Mouse (Mus musculus) stomach, embryonic 16.5 days (tissue): ENCODE data around the gene Sept9. TPM values are rescaled to one million over a fixed set of nuclear protein-coding genes. Genes with fewer than 3 reads are reported as not detected.
"Not testable (repeated sequence)": the region's sequence is repeated elsewhere in the genome, so short reads cannot be mapped to it uniquely, and the experiment has no call there.

ENCODE experiments used
- ATAC-seq: fragments of 200-750 bp; cut with Nextera tagmentation; 2 replicates; pipeline ENCODE4 v1.8.0; 2017; ENCODE audit warnings: moderate number of reproducible peaks, moderate TSS enrichment; ENCODE audit not compliant: insufficient read depth, low FRiP score
- H3K27ac ChIP-seq: fragments of 300-500 bp; sonication (generic); 2 replicates; pipeline ENCODE4 v1.5.1; 2014; ENCODE audit warnings: low read length
- H3K27me3 ChIP-seq: fragments of 300-500 bp; sonication (generic); 2 replicates; pipeline ENCODE4 v1.6.1; 2014; ENCODE audit warnings: low read length, control low read depth, mixed read lengths; ENCODE audit not compliant: control insufficient read depth, insufficient read depth
- H3K36me3 ChIP-seq: fragments of 300-500 bp; sonication (generic); 2 replicates; pipeline ENCODE4 v1.6.1; 2014; ENCODE audit warnings: low read length; ENCODE audit not compliant: control insufficient read depth, insufficient read depth
- H3K4me1 ChIP-seq: fragments of 300-500 bp; sonication (generic); 2 replicates; pipeline ENCODE4 v1.6.1; 2014; ENCODE audit warnings: low read length, control low read depth, mixed read lengths; ENCODE audit not compliant: control insufficient read depth, insufficient read depth
- H3K4me2 ChIP-seq: fragments of 300-500 bp; sonication (generic); 2 replicates; pipeline ENCODE4 v1.6.1; 2014; ENCODE audit warnings: low read depth, low read length, mixed read lengths
- H3K4me3 ChIP-seq: fragments of 300-500 bp; sonication (generic); replicated peaks from 2 replicates; pipeline ENCODE4 v1.5.1; 2014; ENCODE audit warnings: mild to moderate bottlenecking, low read length
- H3K9ac ChIP-seq: fragments of 300-500 bp; sonication (generic); 2 replicates; pipeline ENCODE4 v1.6.1; 2014; ENCODE audit warnings: low read length
- H3K9me3 ChIP-seq: fragments of 300-500 bp; sonication (generic); replicated peaks from 2 replicates; pipeline ENCODE4 v1.6.1; 2016; ENCODE audit warnings: low read length, control low read depth; ENCODE audit not compliant: control insufficient read depth
- WGBS: fragments of 180-500 bp; shearing (Covaris S2); extraction: QIAGEN DNeasy Blood & Tissue Kit; methylation state at CpG from one replicate; pipeline ENCODE4 v1.1.7; 2014; 5-methylcytosine and 5-hydroxymethylcytosine counted together
- polyA plus RNA-seq: library from polyadenylated mRNA; unstranded; fragments of >200 nt; fragmentation: Nextera tagmentation; extraction: Ambion mirVana; gene quantifications from 2 replicates; pipeline ENCODE4 v1.2.1, GENCODE M21; 2015

Gene Sept9
- polyA plus RNA-seq, 1 experiment from 2014 or later: 105 TPM

DNA sequence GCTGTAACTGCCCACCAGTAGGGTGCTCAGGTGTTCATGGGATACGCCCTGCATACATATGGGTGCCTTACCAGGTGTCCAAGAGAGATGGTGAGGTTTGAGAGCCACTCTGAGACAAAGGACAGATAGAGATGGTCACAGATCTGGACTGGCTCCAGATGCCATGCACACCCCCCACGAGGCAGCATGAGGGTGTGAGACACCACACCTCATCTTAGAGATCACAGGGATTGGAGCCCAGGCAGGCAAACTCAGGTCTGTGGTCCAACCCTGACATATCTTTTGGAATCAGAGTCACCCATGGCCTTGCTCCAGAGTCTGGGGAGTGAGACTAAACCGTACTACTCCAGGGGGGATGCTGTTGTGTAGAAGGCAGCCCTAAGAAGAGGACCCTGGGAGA, 122.8 kb downstream of the Sept9 start:
- Histone ChIP-seq H3K27me3 (no peaks in the 10 kb centered on the region), H3K36me3 (no peaks in the 10 kb centered on the region), H3K4me3 (no peak overlapping the region), H3K4me1 (peaks cover 72% of the 10 kb centered on the region), H3K9me3 (no peaks in the 10 kb centered on the region), H3K9ac (no peak overlapping the region), H3K4me2 (no peak overlapping the region), H3K27ac (no peak overlapping the region)
- WGBS: 86% methylated on average over 3 of the region's 3 CpGs
- no peak for ATAC-seq

DNA sequence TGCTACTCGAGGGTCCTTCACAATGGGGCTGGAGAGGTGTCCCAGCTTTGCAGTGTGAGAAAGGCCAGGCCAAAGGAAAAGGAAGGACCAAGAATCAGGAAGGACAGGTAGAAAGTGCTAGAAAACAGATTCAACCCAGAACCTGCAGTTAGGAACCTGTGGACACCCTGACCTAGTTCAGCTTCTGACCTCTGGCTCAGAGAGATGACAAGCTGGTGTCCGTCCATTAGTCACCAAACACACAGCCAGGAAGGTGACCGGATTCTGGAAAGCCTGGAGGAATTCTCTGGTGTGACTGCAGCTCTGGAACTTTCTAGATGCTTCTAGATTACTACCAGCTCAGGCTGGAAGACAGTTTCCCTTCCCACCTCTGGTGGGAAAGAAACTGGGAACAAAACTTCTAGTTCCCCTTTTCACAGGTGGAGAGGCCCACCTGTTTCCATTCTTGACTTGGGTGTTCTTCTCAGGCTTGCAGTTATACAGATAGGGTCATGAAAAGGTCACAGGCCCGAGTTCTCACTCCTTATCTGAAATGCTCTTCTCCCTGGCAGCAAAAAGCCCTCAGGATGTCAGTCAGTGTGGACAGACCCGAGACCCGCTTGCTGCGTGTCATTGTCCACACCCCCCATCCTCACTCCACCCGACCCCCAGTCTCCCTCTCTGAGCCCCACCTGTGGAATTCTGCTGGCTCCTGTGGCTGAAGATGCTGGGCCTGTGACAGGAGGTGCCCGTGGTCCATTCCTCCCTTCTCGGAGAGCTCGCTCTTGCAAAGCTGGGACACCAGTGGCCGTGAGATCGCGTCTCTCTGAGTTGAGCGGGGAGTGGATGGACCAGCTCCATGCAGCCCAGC, 123.5 kb downstream of the Sept9 start:
- ATAC-seq: no peak
- H3K9ac ChIP-seq: no peak overlapping the region

DNA sequence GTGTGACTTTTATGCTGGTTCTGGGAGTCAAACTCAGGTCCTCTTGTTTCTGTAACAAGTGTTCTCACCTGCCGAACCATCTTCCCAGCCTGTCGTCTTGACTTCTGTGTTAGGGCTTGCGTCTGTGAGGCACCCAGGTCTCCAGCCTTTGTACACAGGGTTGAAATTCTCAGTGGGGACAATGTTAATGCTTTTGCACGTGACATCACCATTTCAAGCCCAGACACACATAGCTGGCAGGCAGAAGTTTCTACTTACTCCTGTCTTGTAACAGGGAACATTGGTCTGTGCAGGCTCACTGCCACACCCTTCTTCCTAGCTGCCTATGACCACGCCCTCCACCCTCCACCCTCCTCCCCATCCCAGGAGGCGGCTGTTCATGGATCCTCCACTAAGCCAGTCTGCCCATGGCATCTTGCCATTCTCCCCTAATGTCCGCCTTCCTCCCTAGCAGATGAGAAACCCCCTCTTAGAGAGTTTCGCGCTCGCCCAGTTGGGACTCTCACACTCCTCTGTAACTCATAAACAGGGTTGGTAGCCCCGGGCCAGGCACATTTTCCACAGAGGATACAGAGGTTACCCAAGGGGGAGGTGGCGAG, 124.6 kb downstream of the Sept9 start:
- Histone ChIP-seq H3K27me3 (no peaks in the 10 kb centered on the region), H3K4me3 (no peak overlapping the region), H3K9me3 (no peaks in the 10 kb centered on the region), H3K4me2 (0 out of 2 replicates have a peak overlapping the region, but pooled peaks have one; percentile 3), H3K9ac (peak overlapping the region; percentile 52), H3K36me3 (no peaks in the 10 kb centered on the region), H3K27ac (peak overlapping the region; percentile 78), H3K4me1 (peaks cover 55% of the 10 kb centered on the region)
- 62% methylated on average over 12 of the region's 12 CpGs for WGBS
- ATAC-seq: peak; percentile 59; the same call in 1 of the 2 replicates

More for the DNA sequence above, 123.5 kb downstream of the Sept9 start:
- Histone ChIP-seq H3K4me2 (no peak overlapping the region), H3K4me3 (no peak overlapping the region), H3K4me1 (peaks cover 66% of the 10 kb centered on the region), H3K9me3 (no peaks in the 10 kb centered on the region), H3K36me3 (no peaks in the 10 kb centered on the region), H3K27ac (peak overlapping the region; percentile 78; the same call in 1 of the 2 replicates), H3K27me3 (no peaks in the 10 kb centered on the region)
- 70% methylated on average over 15 of the region's 15 CpGs for WGBS

DNA sequence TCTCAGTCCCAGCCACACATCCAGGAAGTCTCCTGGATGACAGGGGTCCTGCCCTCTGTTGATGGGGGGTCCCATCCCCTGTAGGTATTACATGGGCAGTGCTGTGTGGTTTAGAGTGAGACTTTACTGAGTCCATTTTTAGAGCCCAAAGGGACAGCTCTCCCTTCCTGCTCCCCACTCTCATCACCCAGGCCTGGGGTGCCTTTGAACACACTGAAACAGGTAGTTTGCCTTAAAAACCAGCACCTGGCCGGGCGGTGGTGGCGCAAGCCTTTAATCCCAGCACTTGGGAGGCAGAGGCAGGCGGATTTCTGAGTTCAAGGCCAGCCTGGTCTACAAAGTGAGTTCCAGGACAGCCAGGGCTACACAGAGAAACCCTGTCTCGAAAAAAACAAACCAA, 125.3 kb downstream of the Sept9 start:
- 91% methylated on average over 5 of the region's 5 CpGs for WGBS

DNA sequence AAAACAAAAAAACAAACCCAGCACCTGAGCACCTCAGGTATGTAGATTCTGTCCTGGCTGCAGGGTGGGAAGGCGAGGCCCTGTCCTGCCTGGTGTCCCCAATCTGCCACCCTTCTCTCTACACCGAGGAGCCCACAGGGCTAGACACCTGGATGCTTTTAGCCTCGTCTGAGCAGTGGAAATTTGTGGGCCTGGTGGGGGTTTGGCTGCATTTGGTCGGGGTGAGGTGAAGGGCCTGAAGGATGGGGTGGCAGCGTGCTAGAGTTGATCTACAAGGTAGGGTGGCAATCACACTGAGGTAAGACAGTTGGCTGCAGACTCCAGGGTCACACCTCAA, 125.6 kb downstream of the Sept9 start:
- ATAC-seq: no peak
- peak overlapping the region; percentile 40 for H3K27ac ChIP-seq

More for the DNA sequence above, 125.3 kb downstream of the Sept9 start:
- H3K4me2 ChIP-seq, H3K9ac ChIP-seq, H3K4me3 ChIP-seq, H3K27me3 ChIP-seq, H3K36me3 ChIP-seq, H3K9me3 ChIP-seq, ATAC-seq: not testable (repeated sequence)
- H3K4me1 ChIP-seq: peaks cover 49% of the 10 kb centered on the region
- H3K27ac ChIP-seq: peak overlapping the region; percentile 78

DNA sequence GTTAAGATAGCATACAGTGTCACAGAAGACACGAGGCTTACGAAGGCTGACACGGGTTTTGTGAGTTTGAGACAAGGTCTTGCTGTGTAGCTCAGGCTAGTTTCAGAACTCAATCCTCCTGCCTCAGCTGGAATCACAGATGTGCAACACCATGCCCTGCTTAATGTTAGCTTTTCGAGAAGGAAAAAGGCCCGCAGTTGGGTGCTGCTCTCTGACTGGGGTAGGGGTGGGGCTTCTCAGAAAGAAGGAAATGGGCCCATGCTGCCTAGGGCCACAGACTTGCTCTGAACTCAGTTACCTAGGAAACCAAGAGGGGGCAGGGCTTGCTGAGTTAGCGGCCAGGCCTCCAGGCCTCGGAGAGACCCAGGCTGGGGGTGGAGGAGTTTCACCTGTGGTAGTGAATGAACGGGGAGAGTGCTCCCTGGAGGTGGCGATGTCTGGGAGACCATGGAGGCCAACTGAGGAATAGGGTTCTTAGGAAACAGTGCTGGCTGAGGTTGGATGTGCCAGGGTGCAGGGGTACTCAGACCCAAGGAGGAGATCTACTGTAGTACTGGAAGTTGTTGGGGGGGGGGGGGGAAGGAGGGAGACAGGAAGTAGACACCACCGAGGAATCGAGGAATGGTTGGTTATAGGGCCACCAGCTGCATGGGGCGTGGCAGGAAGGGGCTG, 126.1 kb downstream of the Sept9 start:
- Histone ChIP-seq H3K4me3 (no peak overlapping the region), H3K27ac (peak overlapping the region; percentile 47), H3K9me3 (no peaks in the 10 kb centered on the region), H3K4me2 (no peak overlapping the region), H3K36me3 (no peaks in the 10 kb centered on the region), H3K9ac (no peak overlapping the region), H3K27me3 (no peaks in the 10 kb centered on the region), H3K4me1 (peaks cover 42% of the 10 kb centered on the region)
- WGBS: 42% methylated on average over 11 of the region's 12 CpGs
- no peak for ATAC-seq

More for the DNA sequence above, 125.6 kb downstream of the Sept9 start:
- H3K27me3 ChIP-seq: no peaks in the 10 kb centered on the region
- H3K4me2 ChIP-seq: no peak overlapping the region
- peaks cover 45% of the 10 kb centered on the region for H3K4me1 ChIP-seq
- no peaks in the 10 kb centered on the region for H3K36me3 ChIP-seq
- WGBS: 74% methylated on average over 5 of the region's 5 CpGs
- no peaks in the 10 kb centered on the region for H3K9me3 ChIP-seq
- no peak overlapping the region for H3K4me3 ChIP-seq
- H3K9ac ChIP-seq: no peak overlapping the region

DNA sequence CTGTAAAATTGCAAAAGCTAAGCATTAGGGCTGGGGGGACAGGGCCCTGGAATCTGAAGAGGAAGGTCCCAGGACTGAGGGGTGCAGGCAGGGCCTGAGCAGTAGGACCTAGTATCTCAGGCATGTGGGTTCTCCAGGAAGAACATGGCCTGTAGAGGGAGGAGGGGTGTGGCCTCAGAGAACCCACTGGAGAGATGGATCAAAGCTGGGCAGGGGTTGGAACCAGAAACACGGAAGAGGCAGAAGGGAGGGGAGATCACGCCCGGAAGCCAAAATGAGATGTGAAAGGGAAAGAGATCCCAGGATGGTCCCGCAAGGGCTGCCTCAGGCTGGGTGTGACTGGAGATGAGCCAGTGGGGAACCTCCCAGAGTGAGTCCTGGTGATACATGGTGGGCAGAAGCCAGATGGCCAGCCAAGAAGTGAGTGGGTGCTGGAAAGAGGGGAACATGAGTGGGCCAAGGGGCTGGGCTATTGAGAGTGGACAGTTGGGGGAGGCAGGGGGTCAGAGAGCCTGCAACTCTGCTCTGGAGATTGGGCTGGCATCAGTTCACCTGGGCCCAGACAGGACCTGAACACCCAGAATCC, 126.8 kb downstream of the Sept9 start:
- WGBS: 53% methylated on average over 4 of the region's 4 CpGs
- H3K36me3 ChIP-seq: no peaks in the 10 kb centered on the region
- no peak for ATAC-seq

DNA sequence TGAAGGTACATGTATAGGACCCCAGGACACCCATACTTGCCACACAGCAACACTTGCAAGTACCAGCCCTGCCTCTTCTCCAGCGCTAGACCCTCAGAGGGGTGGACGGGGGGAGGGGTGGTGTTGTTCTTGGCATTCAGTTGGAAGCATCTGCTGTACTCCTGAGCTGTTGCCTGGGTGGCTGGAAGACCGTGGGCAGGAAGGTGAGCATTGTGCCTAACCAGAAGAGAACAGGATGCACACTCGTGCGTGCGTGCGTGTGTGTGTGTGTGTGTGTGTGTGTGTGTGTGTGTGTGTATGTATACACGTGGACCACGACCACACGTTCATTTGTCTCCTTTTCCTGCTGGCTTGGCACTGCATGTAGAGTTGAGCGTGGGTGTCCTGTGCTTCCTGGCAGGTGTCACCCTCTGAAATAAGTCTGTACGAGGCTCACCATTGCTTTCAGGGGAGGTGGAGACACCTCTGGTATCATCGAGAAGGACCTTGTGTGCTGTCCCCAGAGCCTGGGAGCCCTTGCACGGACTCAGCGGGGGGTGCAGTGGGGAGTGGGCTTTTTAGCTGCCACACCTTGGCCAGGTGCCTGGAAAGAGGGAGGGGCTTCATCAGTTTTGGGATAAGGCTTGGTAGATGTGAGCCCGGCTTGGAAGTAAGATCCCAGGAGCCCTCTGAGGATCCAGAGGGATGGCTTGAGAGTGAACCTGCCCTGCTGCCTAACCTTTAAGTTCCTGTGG, 127.6 kb downstream of the Sept9 start:
- ATAC-seq: no peak
- Histone ChIP-seq H3K4me3 (no peak overlapping the region), H3K9me3 (no peaks in the 10 kb centered on the region), H3K9ac (peak overlapping the region; percentile 28; the same call in 1 of the 2 replicates), H3K36me3 (no peaks in the 10 kb centered on the region), H3K4me2 (peak overlapping the region; percentile 5; the same call in 1 of the 2 replicates), H3K4me1 (peaks cover 52% of the 10 kb centered on the region), H3K27ac (no peak overlapping the region; the same call in 1 of the 2 replicates), H3K27me3 (no peaks in the 10 kb centered on the region)
- WGBS: 63% methylated on average over 16 of the region's 16 CpGs

More for the DNA sequence above, 126.8 kb downstream of the Sept9 start:
- no peaks in the 10 kb centered on the region for H3K9me3 ChIP-seq
- no peaks in the 10 kb centered on the region for H3K27me3 ChIP-seq
- peak overlapping the region; percentile 47 for H3K27ac ChIP-seq
- peaks cover 45% of the 10 kb centered on the region for H3K4me1 ChIP-seq
- H3K9ac ChIP-seq: peak overlapping the region; percentile 28; the same call in 1 of the 2 replicates
- H3K4me3 ChIP-seq: no peak overlapping the region
- peak overlapping the region; percentile 5; the same call in 1 of the 2 replicates for H3K4me2 ChIP-seq
